Mouse (Mus musculus): ENCODE data around the gene Tmppe.

DNA sequence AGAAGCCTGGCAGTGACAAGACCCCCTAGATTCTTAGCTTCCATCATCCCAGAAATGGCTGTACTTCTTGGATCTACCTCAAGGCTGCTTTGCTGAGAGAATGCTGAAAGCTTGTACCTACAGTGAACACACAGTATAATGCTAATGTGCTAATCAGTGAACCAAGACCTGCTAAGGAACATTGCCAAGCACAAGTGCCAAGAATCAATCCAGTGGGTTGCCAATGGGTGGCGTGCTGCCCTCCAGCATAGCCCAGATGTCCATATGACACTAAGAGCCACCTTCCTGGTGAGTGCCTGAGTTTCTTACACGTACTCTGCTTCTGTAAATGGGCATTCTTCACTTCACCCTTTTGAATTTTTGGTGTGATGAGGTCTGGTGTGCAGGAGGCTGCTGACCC lies 6.8 kb downstream of the Tmppe start:
- no peak for TF ChIP-seq CTCF (IDR thresholded peaks at IDR 0.05)
- TF ChIP-seq EP300 (IDR thresholded peaks at IDR 0.05), result no peak

All from lung, postnatal 0 days (tissue).